Mouse (Mus musculus): ENCODE data around the gene Dld. TPM values are rescaled to one million over a fixed set of nuclear protein-coding genes. Genes with fewer than 3 reads are reported as not detected.

The Dld gene
- polyA plus RNA-seq, 1 experiment from 2014 or later, result 71.4 TPM

DNA sequence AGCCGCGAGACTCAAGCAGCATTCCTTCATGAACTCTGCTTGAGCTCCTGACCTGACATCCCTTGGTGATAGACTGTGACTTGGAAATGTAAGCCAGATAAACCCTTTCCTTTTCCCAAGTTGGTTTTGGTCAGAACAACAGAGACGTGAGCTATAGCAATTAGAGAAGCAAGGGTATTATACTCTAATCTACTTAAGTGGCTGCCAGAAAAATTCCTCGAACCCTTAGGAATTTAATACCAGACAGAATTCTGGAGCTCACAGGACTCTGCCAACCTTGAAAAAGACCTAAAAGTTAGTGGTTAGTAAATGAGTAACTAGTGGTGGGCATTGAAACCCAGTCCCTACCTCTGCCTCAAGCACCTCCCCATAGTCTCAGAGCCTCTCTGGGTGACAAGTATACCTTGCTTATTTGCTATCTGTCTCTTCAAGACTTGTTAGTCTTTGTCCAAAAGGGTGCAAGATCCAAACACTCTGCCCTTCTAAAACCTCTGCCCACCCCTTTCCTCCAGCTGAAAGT is 67.6 kb downstream of the Dld start:
- Histone ChIP-seq H3K9ac (replicated peaks; ENCODE audit: low read depth) (no peak overlapping the region), H3K36me3 (ENCODE audit: insufficient read depth, low read length) (peaks cover 33% of the 10 kb centered on the region; the same call in 1 of the 2 replicates), H3K4me2 (replicated peaks; ENCODE audit: low read depth, low read length) (no peak overlapping the region), H3K27me3 (replicated peaks; ENCODE audit: insufficient read depth, low read length) (no peaks in the 10 kb centered on the region), H3K4me1 (ENCODE audit: insufficient read depth, low read depth, low read length) (peaks cover 10% of the 10 kb centered on the region; the same call in 1 of the 2 replicates), H3K4me3 (ENCODE audit: low read depth, low read length) (no peak overlapping the region), H3K27ac (ENCODE audit: low read length) (no peak overlapping the region), H3K9me3 (ENCODE audit: low read length) (no peaks in the 10 kb centered on the region)
- ATAC-seq (no peak), DNase-seq (ENCODE audit: low spot score) (no peak)
- 54% methylated on average over 4 of the region's 4 CpGs for WGBS
- TF ChIP-seq CTCF (IDR thresholded peaks at IDR 0.05), result no peak
- peak; percentile 2; the same call in 1 of the 2 replicates for TF ChIP-seq EP300 (IDR thresholded peaks at IDR 0.05)

DNA sequence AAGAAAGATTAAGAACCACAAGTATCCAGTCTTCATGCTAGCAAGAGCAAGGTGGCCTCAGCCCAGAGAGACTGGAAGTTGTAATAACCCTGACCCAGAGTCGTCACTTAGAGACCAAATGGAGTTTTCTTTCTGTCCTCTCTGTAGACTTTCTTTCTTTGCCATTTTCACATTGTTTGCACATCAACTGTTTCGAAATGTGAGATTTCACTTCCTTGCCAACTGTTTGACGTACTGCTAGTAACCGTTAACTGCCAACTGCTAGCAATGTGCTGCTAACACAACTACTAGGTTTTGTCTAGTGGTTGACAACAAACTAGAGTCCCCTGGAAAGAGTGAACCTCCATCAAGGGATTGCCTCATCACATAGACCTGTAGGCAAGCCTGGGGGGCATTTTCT is 68.1 kb downstream of the Dld start:
- TF ChIP-seq EP300 (IDR thresholded peaks at IDR 0.05) (peak; percentile 53; the same call in 1 of the 2 replicates), CTCF (IDR thresholded peaks at IDR 0.05) (no peak)
- H3K4me1 ChIP-seq (ENCODE audit: insufficient read depth, low read depth, low read length), result peaks cover 10% of the 10 kb centered on the region; the same call in 1 of the 2 replicates
- DNase-seq (ENCODE audit: low spot score) (peak; percentile 74), ATAC-seq (peak; percentile 35)
- no peaks in the 10 kb centered on the region for H3K27me3 ChIP-seq (replicated peaks; ENCODE audit: insufficient read depth, low read length)
- no peak overlapping the region for H3K4me3 ChIP-seq (ENCODE audit: low read depth, low read length)
- H3K36me3 ChIP-seq (ENCODE audit: insufficient read depth, low read length), result peaks cover 28% of the 10 kb centered on the region; the same call in 1 of the 2 replicates
- no peaks in the 10 kb centered on the region for H3K9me3 ChIP-seq (ENCODE audit: low read length)
- no peak overlapping the region for H3K27ac ChIP-seq (ENCODE audit: low read length)
- H3K9ac ChIP-seq (replicated peaks; ENCODE audit: low read depth), result no peak overlapping the region
- H3K4me2 ChIP-seq (replicated peaks; ENCODE audit: low read depth, low read length), result no peak overlapping the region
- WGBS, result 41% methylated on average over 4 of the region's 4 CpGs

DNA sequence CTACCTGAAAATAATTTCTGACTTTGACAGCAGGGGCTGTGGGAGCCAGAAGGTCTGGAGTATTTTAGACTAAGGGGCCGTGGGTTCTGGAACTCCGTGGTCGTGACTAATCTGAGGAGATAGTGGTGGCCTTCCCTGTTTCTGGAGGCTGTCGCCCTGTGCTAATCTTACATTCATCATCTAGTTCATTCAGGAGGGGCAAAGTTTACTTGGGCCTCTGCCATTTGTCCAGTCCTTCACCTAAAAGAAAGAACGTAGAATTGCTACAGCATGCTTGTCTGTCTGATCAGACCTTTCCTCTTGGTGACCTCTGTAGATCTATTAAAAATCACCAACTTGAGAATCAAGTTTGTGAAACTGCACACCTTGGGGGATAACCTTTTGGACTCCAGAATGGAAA is 69.0 kb downstream of the Dld start:
- no peak overlapping the region for H3K27ac ChIP-seq (ENCODE audit: low read length)
- ATAC-seq, result no peak
- 76% methylated on average over 5 of the region's 5 CpGs for WGBS
- H3K9ac ChIP-seq (replicated peaks; ENCODE audit: low read depth), result no peak overlapping the region
- DNase-seq (ENCODE audit: low spot score), result no peak
- H3K36me3 ChIP-seq (ENCODE audit: insufficient read depth, low read length), result peaks cover 25% of the 10 kb centered on the region; the same call in 1 of the 2 replicates
- no peak for TF ChIP-seq CTCF (IDR thresholded peaks at IDR 0.05)
- no peak for TF ChIP-seq EP300 (IDR thresholded peaks at IDR 0.05)
- no peaks in the 10 kb centered on the region for H3K9me3 ChIP-seq (ENCODE audit: low read length)
- H3K27me3 ChIP-seq (replicated peaks; ENCODE audit: insufficient read depth, low read length), result no peaks in the 10 kb centered on the region
- H3K4me2 ChIP-seq (replicated peaks; ENCODE audit: low read depth, low read length), result no peak overlapping the region
- H3K4me1 ChIP-seq (ENCODE audit: insufficient read depth, low read depth, low read length), result peaks cover 10% of the 10 kb centered on the region; the same call in 1 of the 2 replicates
- no peak overlapping the region for H3K4me3 ChIP-seq (ENCODE audit: low read depth, low read length)

Other genes starting within 250 kb of the Dld start
- gene Gm6993, start 110.7 kb downstream of the Dld start, polyA plus RNA-seq (2015; fragmentation: Nextera tagmentation; extraction: Ambion mirVana), result not detected in 2 replicates
- gene Lamb1, start 86.2 kb downstream of the Dld start, polyA plus RNA-seq (2015; fragmentation: Nextera tagmentation; extraction: Ambion mirVana), result 54.8 and 56.0 TPM in 2 replicates
- 0.04 TPM in 1 of 2 replicates, not detected in the other for gene Slc26a3, start 39.4 kb upstream of the Dld start, polyA plus RNA-seq (2015; fragmentation: Nextera tagmentation; extraction: Ambion mirVana)
- 7.2 and 9.0 TPM in 2 replicates for gene Cbll1, start 148.2 kb upstream of the Dld start, polyA plus RNA-seq (2015; fragmentation: Nextera tagmentation; extraction: Ambion mirVana)
- 0.54 TPM in 1 of 2 replicates, not detected in the other for gene Slc26a4, start 208.5 kb upstream of the Dld start, polyA plus RNA-seq (2015; fragmentation: Nextera tagmentation; extraction: Ambion mirVana)

Measured in lung, postnatal 0 days (tissue).